Mouse (Mus musculus): Measurements from ENCODE around the gene Ncbp1. TPM values are rescaled to one million over a fixed set of nuclear protein-coding genes. Genes with fewer than 3 reads are reported as not detected.

Gene Ncbp1
- polyA plus RNA-seq, 1 experiment from 2014 or later: 69.5 TPM

Other genes with a start within 250 kb of the Ncbp1 start
- 0.03 and 0.04 TPM in 2 replicates for gene Ccdc180, start 248.3 kb upstream of the Ncbp1 start, polyA plus RNA-seq (2015; fragmentation: Nextera tagmentation; extraction: Ambion mirVana)
- 13.2 and 13.4 TPM in 2 replicates for gene Tdrd7, start 173.3 kb upstream of the Ncbp1 start, polyA plus RNA-seq (2015; fragmentation: Nextera tagmentation; extraction: Ambion mirVana)
- 11.6 and 33.7 TPM in 2 replicates for gene Tmod1, start 99.7 kb upstream of the Ncbp1 start, polyA plus RNA-seq (2015; fragmentation: Nextera tagmentation; extraction: Ambion mirVana)
- 32.0 and 33.0 TPM in 2 replicates for gene Tstd2, start 81 bp downstream of the Ncbp1 start, polyA plus RNA-seq (2015; fragmentation: Nextera tagmentation; extraction: Ambion mirVana)
- gene Xpa, start 57.7 kb downstream of the Ncbp1 start, polyA plus RNA-seq (2015; fragmentation: Nextera tagmentation; extraction: Ambion mirVana): 20.6 and 22.0 TPM in 2 replicates
- 0.08 TPM in 1 of 2 replicates, not detected in the other for gene Foxe1, start 205.0 kb downstream of the Ncbp1 start, polyA plus RNA-seq (2015; fragmentation: Nextera tagmentation; extraction: Ambion mirVana)

Measured in limb, embryonic 15.5 days (tissue).